ENCODE assay signal across 13 mouse cellular contexts in genomic region chr13:48587354-48587753, GRCm38 (mm10).
"Had no signal": no experiment of that assay in that cellular context is flagged by ENCODE, and none has a peak within 500 bp of the region (broad histone marks: within the 10 kb centered on the region; RNA-seq: fewer than 3 reads in every experiment).

No protein-coding gene starts in this region.

- DNase-seq: kidney, postnatal 10 days; kidney, postnatal 4 days; liver; liver, embryonic 13.5 days; liver, postnatal 0 days; right cerebral cortex, postnatal 14 days; thymus, adult 18-20 months; thymus, postnatal 14 days had no signal

- H3K27me3 ChIP-seq: limb, embryonic 12.5 days; liver, embryonic 13.5 days had no signal

- H3K27ac ChIP-seq: layer of hippocampus, adult 2 months; limb, embryonic 12.5 days; liver, embryonic 13.5 days; midbrain, embryonic 12.5 days had no signal

- H3K9me3 ChIP-seq: limb, embryonic 12.5 days; liver, embryonic 13.5 days; midbrain, embryonic 12.5 days had no signal

- H3K4me1 ChIP-seq: limb, embryonic 12.5 days; liver, embryonic 13.5 days; midbrain, embryonic 12.5 days had no signal

- ATAC-seq: intestine, embryonic 16.5 days; liver, postnatal 0 days; midbrain, embryonic 16.5 days had no signal

- H3K4me3 ChIP-seq: layer of hippocampus, adult 2 months; limb, embryonic 12.5 days; liver, embryonic 13.5 days; midbrain, embryonic 12.5 days had no signal

- H3K36me3 ChIP-seq: liver, embryonic 13.5 days had no signal
